In the genomic region with DNA sequence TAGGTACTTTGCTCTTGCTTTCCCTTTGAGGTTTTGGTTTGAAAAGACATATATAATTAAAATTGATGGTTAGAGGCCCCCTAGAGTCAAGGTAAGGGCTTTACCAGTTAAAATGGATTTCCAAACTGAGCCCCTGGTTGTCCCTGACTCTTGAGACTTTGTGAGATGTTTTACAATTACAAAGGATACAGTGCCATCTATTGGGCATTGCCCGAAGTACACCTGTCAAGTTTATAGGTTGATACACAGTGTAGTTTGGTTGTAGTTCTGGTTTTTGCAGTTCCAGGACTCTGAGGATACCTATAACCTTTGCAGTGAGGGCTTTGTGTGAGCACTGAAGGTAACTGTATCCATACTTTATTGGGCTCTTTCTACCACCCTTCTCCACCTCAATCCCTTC, we compare ENCODE assay signal across 7 mouse cellular contexts. TPM values are rescaled to one million over a fixed set of nuclear protein-coding genes. Genes with fewer than 3 reads are reported as not detected.
DNase-seq lines count a peak whose midpoint lies in the region; TF ChIP-seq lines count a peak whose summit lies in the region.

No protein-coding gene starts in this region.

- peaks cover 59% of the 10 kb centered on the region for H3K4me1 ChIP-seq in E14TG2a.4 (replicated peaks; ENCODE audit: low read depth, low read length)
- peaks cover 9% of the 10 kb centered on the region for H3K4me1 ChIP-seq in lung, adult 2 months (ENCODE audit: control insufficient read depth, insufficient read depth, low read length)

- intact Hi-C loops in gastrocnemius, adult 2 months (cut with DNase I): loop anchor here (5.0 kb wide), 2 partner anchors 37 to 232 kb away; no protein-coding TSS in a partner anchor

- H3K36me3 ChIP-seq in E14TG2a.4 (ENCODE audit: insufficient read depth, low read length): peaks cover 12% of the 10 kb centered on the region

- no peak overlapping the region for H3K27ac ChIP-seq in gastrocnemius, adult 2 months

- no peaks in the 10 kb centered on the region for H3K9me3 ChIP-seq in E14TG2a.4 (ENCODE audit: low read length)

- peak; percentile 67 for TF ChIP-seq CTCF in E14TG2a.4 (conservative IDR thresholded peaks at IDR 0.05; ENCODE audit: low read length)
- TF ChIP-seq CTCF in gastrocnemius, adult 2 months (IDR thresholded peaks at IDR 0.05): peak; percentile 77
- TF ChIP-seq CTCF in lung, adult 2 months (IDR thresholded peaks at IDR 0.05; ENCODE audit: insufficient read depth, low read length): peak; percentile 15; the same call in 1 of the 2 replicates

- DNase-seq in CD4-positive helper T cell, adult 2 months (ENCODE audit: low read depth, low spot score): peak; percentile 74
- DNase-seq in cerebellum, adult 8-10 months: peak; percentile 62
- DNase-seq in gastrocnemius, adult 2 months: peak; percentile 61
- peak; percentile 82 for DNase-seq in kidney, postnatal 14 days
- peak; percentile 62 for DNase-seq in lung, adult 2 months
- peak; percentile 78 for DNase-seq in right cerebral cortex, postnatal 4 days

- no peak for TF ChIP-seq POLR2A in lung, adult 2 months (IDR thresholded peaks at IDR 0.05; ENCODE audit: borderline replicate concordance, extremely low read depth, low read depth, low read length)

- 9% methylated on average over 1 of the region's 1 CpGs for WGBS in lung, adult 2 months

- no peak overlapping the region for H3K4me3 ChIP-seq in E14TG2a.4 (replicated peaks; ENCODE audit: low read length)
- no peak overlapping the region for H3K4me3 ChIP-seq in gastrocnemius, adult 2 months
- no peak overlapping the region for H3K4me3 ChIP-seq in lung, adult 2 months (replicated peaks; ENCODE audit: extremely low read depth, low read depth, low read length)

- H3K27me3 ChIP-seq in E14TG2a.4 (ENCODE audit: insufficient read depth, low read length): no peaks in the 10 kb centered on the region

RNA-seq across cellular contexts. Expression of gene Pogz, which starts 12.0 kb away (rescaled TPM):
- 10 to 100 TPM; 14.9 to 18.4 TPM for total RNA-seq in gastrocnemius, adult 2 months (2021)
- polyA plus RNA-seq in lung, adult 2 months (2012; rRNA removed): 26.1 and 28.1 TPM in 2 replicates

RNA-seq across cellular contexts. Expression of gene Psmb4, which starts 37.4 kb away (rescaled TPM):
- total RNA-seq in gastrocnemius, adult 2 months (2021): 100 to 1,000 TPM; 176 to 198 TPM
- 175 and 210 TPM in 2 replicates for polyA plus RNA-seq in lung, adult 2 months (2012; rRNA removed)

Comparison
In these comparisons a context has a peak if more than half of its experiments do, and no peak if none do; other contexts are left out.
1. CTCF ChIP-seq: peak in every context shown above with its lines; median percentile 77 in gastrocnemius, adult 2 months; 67 in E14TG2a.4; 15 in lung, adult 2 months.